Mouse (Mus musculus): ENCODE results near the gene Olfr473.
"Not testable (repeated sequence)": the region's sequence is repeated elsewhere in the genome, so short reads cannot be mapped to it uniquely, and the experiment has no call there.

Gene Olfr473

DNA sequence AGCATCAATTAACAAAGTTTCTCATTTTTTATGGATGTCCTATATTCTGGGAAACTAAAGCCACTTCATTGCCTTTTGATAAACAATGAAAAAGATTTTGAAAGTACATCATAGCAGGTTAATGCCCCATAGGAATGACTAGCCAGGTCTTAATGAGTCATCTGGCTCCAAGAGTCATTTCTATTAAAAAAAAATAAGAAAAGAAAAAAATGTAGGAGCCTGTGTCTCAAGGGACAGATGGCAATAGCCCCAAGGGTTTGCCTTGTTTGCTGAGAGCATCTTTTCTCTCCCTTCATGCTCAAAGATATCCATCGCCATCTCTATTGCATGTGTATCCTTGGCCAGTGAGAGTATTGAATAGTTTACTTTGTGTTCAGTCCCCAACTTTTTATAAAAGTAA is at the start of gene Olfr473:
Olfr473 (plus strand) TSS at position 301 of the 400 bp plus-strand sequence.
- DNase-seq (ENCODE audit: low spot score): no peak

GRCm38 (mm10) chr7:107897602-107898001 is 32.6 kb upstream of the Olfr473 start, which contains the start of gene Olfr472:
Gene Olfr472 (plus strand): TSS chr7:107897902.
- DNase-seq (ENCODE audit: low spot score): no peak

GRCm38 (mm10) chr7:107952539-107952938 is 22.3 kb downstream of the Olfr473 start:
- not testable (repeated sequence) for DNase-seq (ENCODE audit: low spot score)

DNA sequence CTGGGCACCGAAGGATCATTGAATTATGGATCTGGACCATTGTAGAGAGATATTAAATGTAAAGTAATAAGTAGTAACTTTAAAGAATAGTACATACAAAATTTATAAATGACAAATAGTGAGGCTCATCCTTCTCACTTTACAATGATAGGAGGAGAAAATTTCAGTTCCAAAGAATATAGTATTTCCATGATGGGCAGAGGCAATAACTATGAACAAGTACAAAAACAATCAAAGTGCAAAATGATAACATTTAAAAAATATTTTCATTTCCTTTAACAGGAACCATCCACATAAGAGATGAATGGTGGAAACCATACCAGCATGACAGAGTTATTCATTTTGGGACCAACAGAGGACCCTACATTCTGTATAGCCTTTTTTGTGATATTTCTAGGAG is 24.1 kb downstream of the Olfr473 start, which contains the start of gene Olfr474:
Olfr474 (plus strand) TSS at position 301 of the 400 bp plus-strand sequence.
- no peak for DNase-seq (ENCODE audit: low spot score)

DNA sequence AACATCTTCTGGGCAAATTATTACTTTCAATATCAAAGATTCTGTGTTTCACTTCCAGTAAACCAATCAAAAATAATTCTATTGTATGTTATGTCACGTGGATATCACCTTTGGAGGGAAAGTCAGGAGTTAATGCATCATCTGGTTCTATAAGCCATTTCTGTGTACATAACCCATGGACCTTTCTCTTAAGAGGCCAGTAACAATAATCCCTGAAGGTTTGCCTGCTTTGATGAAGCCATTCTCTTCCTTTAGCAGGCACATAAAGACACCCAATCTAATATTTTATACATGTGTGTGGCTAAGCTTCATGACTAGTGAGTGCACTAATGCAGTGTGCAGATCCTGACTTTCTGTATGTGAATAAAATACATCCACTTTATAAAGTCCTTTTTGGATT is 34.3 kb downstream of the Olfr473 start, which contains the start of gene Olfr476:
Olfr476 (plus strand) TSS at position 301 of the 400 bp plus-strand sequence.
- DNase-seq (ENCODE audit: low spot score): no peak
